ENCODE assay signal across 19 mouse cellular contexts in genomic region chr3:96545565-96545964, GRCm38 (mm10). TPM values are rescaled to one million over a fixed set of nuclear protein-coding genes. Genes with fewer than 3 reads are reported as not detected.
DNase-seq lines count a peak whose midpoint lies in the region; ATAC-seq and TF ChIP-seq lines count a peak whose summit lies in the region.
"Had no signal": no experiment of that assay in that cellular context is flagged by ENCODE, and none has a peak within 500 bp of the region (broad histone marks: within the 10 kb centered on the region; RNA-seq: fewer than 3 reads in every experiment).

No protein-coding gene starts in this region.

- no peaks in the 10 kb centered on the region for H3K27me3 ChIP-seq in heart, adult 2 months (ENCODE audit: control insufficient read depth, insufficient read depth, low read length)
- H3K27me3 ChIP-seq in heart, embryonic 11.5 days (ENCODE audit: control insufficient read depth, insufficient read depth, low read length), result peaks cover 5% of the 10 kb centered on the region; the same call in 1 of the 2 replicates
- H3K27me3 ChIP-seq in liver, embryonic 14.5 days (ENCODE audit: control insufficient read depth, insufficient read depth, low read length), result no peaks in the 10 kb centered on the region; the same call in 1 of the 2 replicates

- intact Hi-C loops in heart, adult 2 months (cut with DNase I), result loop anchor here (5.0 kb wide), 1 partner anchor 162 kb away; the partner anchor contains the start of gene Nudt17

- no peaks in the 10 kb centered on the region for H3K9me3 ChIP-seq in heart, embryonic 11.5 days (replicated peaks; ENCODE audit: control insufficient read depth, low read length)
- H3K9me3 ChIP-seq in liver, embryonic 14.5 days (ENCODE audit: control insufficient read depth, low read length), result no peaks in the 10 kb centered on the region
- H3K9me3 ChIP-seq: heart, embryonic 12.5 days had no signal

- H3K36me3 ChIP-seq in heart, adult 2 months (ENCODE audit: control insufficient read depth, insufficient read depth, low read length), result no peaks in the 10 kb centered on the region
- H3K36me3 ChIP-seq in heart, embryonic 11.5 days (ENCODE audit: control insufficient read depth, insufficient read depth, low read length), result no peaks in the 10 kb centered on the region
- H3K36me3 ChIP-seq in liver, embryonic 14.5 days (replicated peaks; ENCODE audit: control insufficient read depth, insufficient read depth, low read depth), result no peaks in the 10 kb centered on the region
- H3K36me3 ChIP-seq: heart, embryonic 12.5 days had no signal

- no peak overlapping the region for H3K4me2 ChIP-seq in heart, embryonic 11.5 days
- H3K4me2 ChIP-seq in liver, embryonic 14.5 days (ENCODE audit: low read depth), result no peak overlapping the region
- H3K4me2 ChIP-seq: heart, embryonic 12.5 days had no signal

- DNase-seq in heart, adult 2 months, result no peak
- no peak for DNase-seq in liver, embryonic 14.5 days (ENCODE audit: low read depth in 3 of 3, low spot score in 3 of 3)
- DNase-seq in liver (no peak), A20 (ENCODE audit: low read depth, low spot score) (peak; percentile 30), adipocyte (ENCODE audit: low spot score) (peak; percentile 58)
- no peak for DNase-seq in neural tube, embryonic 10.5 days (ENCODE audit: extremely low spot score, low spot score)
- DNase-seq: cerebellum, adult 11 months; cerebellum, postnatal 25 days; gastrocnemius, postnatal 14 days; kidney, postnatal 4 days; right cerebral cortex, adult 18-20 months had no signal

- no peak for TF ChIP-seq POLR2A in heart, adult 2 months (IDR thresholded peaks at IDR 0.05; ENCODE audit: insufficient read depth, low read depth, low read length)

- TF ChIP-seq CTCF in heart, adult 2 months (IDR thresholded peaks at IDR 0.05), result peak; percentile 53
- TF ChIP-seq CTCF in liver, embryonic 14.5 days (IDR thresholded peaks at IDR 0.05; ENCODE audit: low read depth), result peak; percentile 29; the same call in 1 of the 2 replicates

- H3K27ac ChIP-seq in heart, adult 2 months, result no peak overlapping the region
- no peak overlapping the region for H3K27ac ChIP-seq in heart, embryonic 11.5 days (ENCODE audit: low read depth, low read length)
- no peak overlapping the region for H3K27ac ChIP-seq in liver, embryonic 14.5 days

- H3K4me3 ChIP-seq in heart, adult 2 months, result no peak overlapping the region
- H3K4me3 ChIP-seq in heart, embryonic 11.5 days (ENCODE audit: low read depth, low read length), result no peak overlapping the region
- no peak overlapping the region for H3K4me3 ChIP-seq in liver, embryonic 14.5 days (ENCODE audit: insufficient read depth in 1 of 2, low read depth in 2 of 2, low read length in 2 of 2)
- H3K4me3 ChIP-seq: heart, embryonic 12.5 days had no signal

- no peak for ATAC-seq in heart, embryonic 11.5 days (replicated peaks; ENCODE audit: insufficient number of reproducible peaks, low FRiP score, low TSS enrichment)
- ATAC-seq in liver, embryonic 14.5 days (ENCODE audit: insufficient read depth), result no peak
- no peak for ATAC-seq in monocyte, adult 5-6 weeks (replicated peaks; ENCODE audit: insufficient number of reproducible peaks, low FRiP score, low TSS enrichment, poor library complexity, severe bottlenecking)

- H3K79me2 ChIP-seq in heart, adult 2 months (replicated peaks; ENCODE audit: control insufficient read depth, insufficient read depth, low read length), result no peaks in the 10 kb centered on the region

- 36% methylated on average over 1 of the region's 1 CpGs for WGBS in heart, adult 2 months
- WGBS in heart, embryonic 11.5 days (ENCODE audit: insufficient replicate concordance), result 41% methylated on average over 1 of the region's 1 CpGs
- WGBS in liver, embryonic 14.5 days (ENCODE audit: insufficient replicate concordance), result 19% methylated on average over 1 of the region's 1 CpGs

- peaks cover 2% of the 10 kb centered on the region; the same call in 1 of the 2 replicates for H3K4me1 ChIP-seq in heart, adult 2 months (ENCODE audit: control insufficient read depth, insufficient read depth, low read length)
- no peaks in the 10 kb centered on the region for H3K4me1 ChIP-seq in heart, embryonic 11.5 days (ENCODE audit: control insufficient read depth, insufficient read depth, low read length)
- no peaks in the 10 kb centered on the region; a peak in 1 of 4 replicates for H3K4me1 ChIP-seq in liver, embryonic 14.5 days (replicated peaks; ENCODE audit: control insufficient read depth in 2 of 2, insufficient read depth in 2 of 2, low read length in 1 of 2)

- no peak for TF ChIP-seq EP300 in heart, adult 2 months (IDR thresholded peaks at IDR 0.05; ENCODE audit: insufficient read depth, low read depth, low read length)
- no peak for TF ChIP-seq EP300 in liver, embryonic 14.5 days (IDR thresholded peaks at IDR 0.05; ENCODE audit: low read depth)

- no peak overlapping the region for H3K9ac ChIP-seq in heart, adult 2 months (ENCODE audit: low read depth, low read length)
- no peak overlapping the region for H3K9ac ChIP-seq in heart, embryonic 11.5 days (ENCODE audit: low read depth, low read length)
- H3K9ac ChIP-seq in liver, embryonic 14.5 days (replicated peaks), result no peak overlapping the region
- H3K9ac ChIP-seq: heart, embryonic 12.5 days had no signal

RNA-seq across cellular contexts. Expression of gene Txnip, which starts 12.2 kb away (rescaled TPM):
- total RNA-seq in heart, adult 2 months (2021), result 100 to 1,000 TPM; 276 to 338 TPM
- polyA plus RNA-seq in heart, adult 2 months (2012; rRNA removed), result 515 and 744 TPM in 2 replicates
- 106 and 121 TPM in 2 replicates for polyA plus RNA-seq in heart, embryonic 11.5 days (2014; fragmentation: Nextera tagmentation; extraction: Ambion mirVana)
- polyA plus RNA-seq in liver, embryonic 14.5 days (2012; rRNA removed), result 33.2 and 42.8 TPM in 2 replicates
- 31.9 and 32.5 TPM in 2 replicates for polyA plus RNA-seq in liver, embryonic 14.5 days (2014; fragmentation: Nextera tagmentation; extraction: Ambion mirVana)
- total RNA-seq in monocyte, adult 5-6 weeks (2017), result 575 to 636 TPM (median 578 TPM) in 3 replicates

RNA-seq across cellular contexts. Expression of gene Hfe2, which starts 20.6 kb away (rescaled TPM):
- total RNA-seq in heart, adult 2 months (2021), result 100 to 1,000 TPM; 289 to 295 TPM
- 199 and 261 TPM in 2 replicates for polyA plus RNA-seq in heart, adult 2 months (2012; rRNA removed)
- polyA plus RNA-seq in heart, embryonic 11.5 days (2014; fragmentation: Nextera tagmentation; extraction: Ambion mirVana), result 7.4 and 9.3 TPM in 2 replicates
- polyA plus RNA-seq in liver, embryonic 14.5 days (2012; rRNA removed), result 3.8 and 4.5 TPM in 2 replicates
- polyA plus RNA-seq in liver, embryonic 14.5 days (2014; fragmentation: Nextera tagmentation; extraction: Ambion mirVana), result 4.3 and 4.4 TPM in 2 replicates
- 0.64 TPM in 1 of 3 replicates, not detected in the others for total RNA-seq in monocyte, adult 5-6 weeks (2017)
- total RNA-seq: hematopoietic stem cell, adult 5-6 weeks; megakaryocyte, adult 5-6 weeks; neutrophil, adult 5-6 weeks had no signal

RNA-seq across cellular contexts. Expression of gene Gm16253, which starts 31.2 kb away (rescaled TPM):
- total RNA-seq in heart, adult 2 months (2021), result 1 to 10 TPM; 1.8 to 2.8 TPM
- not detected in 2 replicates for polyA plus RNA-seq in heart, adult 2 months (2012; rRNA removed)
- polyA plus RNA-seq in heart, embryonic 11.5 days (2014; fragmentation: Nextera tagmentation; extraction: Ambion mirVana), result 1.2 and 1.5 TPM in 2 replicates
- not detected in 2 replicates for polyA plus RNA-seq in liver, embryonic 14.5 days (2012; rRNA removed)
- not detected in 2 replicates for polyA plus RNA-seq in liver, embryonic 14.5 days (2014; fragmentation: Nextera tagmentation; extraction: Ambion mirVana)
- total RNA-seq in monocyte, adult 5-6 weeks (2017), result not detected in 3 replicates
- total RNA-seq: adrenal gland, adult 18-20 months; hematopoietic stem cell, adult 5-6 weeks; neutrophil, adult 5-6 weeks had no signal
- polyA plus RNA-seq: embryonic facial prominence, embryonic 11.5 days had no signal

RNA-seq across cellular contexts. Expression of gene Polr3gl, which starts 48.4 kb away (rescaled TPM):
- total RNA-seq in heart, adult 2 months (2021), result 10 to 100 TPM; 24.3 to 35.0 TPM
- polyA plus RNA-seq in heart, adult 2 months (2012; rRNA removed), result 20.1 and 21.9 TPM in 2 replicates
- polyA plus RNA-seq in heart, embryonic 11.5 days (2014; fragmentation: Nextera tagmentation; extraction: Ambion mirVana), result 21.4 and 23.8 TPM in 2 replicates
- polyA plus RNA-seq in liver, embryonic 14.5 days (2012; rRNA removed), result 6.2 and 11.8 TPM in 2 replicates
- polyA plus RNA-seq in liver, embryonic 14.5 days (2014; fragmentation: Nextera tagmentation; extraction: Ambion mirVana), result 3.0 and 3.3 TPM in 2 replicates
- total RNA-seq in monocyte, adult 5-6 weeks (2017), result 75.3 to 86.8 TPM (median 84.0 TPM) in 3 replicates

RNA-seq across cellular contexts. Expression of gene Ankrd34a, which starts 50.9 kb away (rescaled TPM):
- 1 to 10 TPM; 1.3 to 2.4 TPM for total RNA-seq in heart, adult 2 months (2021)
- polyA plus RNA-seq in heart, adult 2 months (2012; rRNA removed), result 2.1 and 3.1 TPM in 2 replicates
- 9.0 TPM in 2 replicates for polyA plus RNA-seq in heart, embryonic 11.5 days (2014; fragmentation: Nextera tagmentation; extraction: Ambion mirVana)
- 0.08 TPM in 2 replicates for polyA plus RNA-seq in liver, embryonic 14.5 days (2012; rRNA removed)
- polyA plus RNA-seq in liver, embryonic 14.5 days (2014; fragmentation: Nextera tagmentation; extraction: Ambion mirVana), result not detected in 2 replicates
- not detected in 3 replicates for total RNA-seq in monocyte, adult 5-6 weeks (2017)
- total RNA-seq: hematopoietic stem cell, adult 5-6 weeks; megakaryocyte, adult 5-6 weeks; neutrophil, adult 5-6 weeks had no signal

Comparison
In these comparisons a context has a peak if more than half of its experiments do, and no peak if none do; other contexts are left out.
1. RNA of gene Hfe2, which starts 20.6 kb away (polyA plus RNA-seq): 199 to 261 TPM in heart, adult 2 months; 7.4 to 9.3 TPM in heart, embryonic 11.5 days and 3.8 to 4.5 TPM in liver, embryonic 14.5 days; every median in the first group is over 10 times any median in the second.
2. DNase-seq: peak in A20 (single experiment) and adipocyte (single experiment); none in heart, adult 2 months (0 of 2), liver, embryonic 14.5 days (0 of 3), liver (single experiment) and neural tube, embryonic 10.5 days (single experiment).